Mouse (Mus musculus): ENCODE measurements around the gene Nfam1.

Gene Nfam1

GRCm38 (mm10) chr15:82992911-82993310, 40.2 kb downstream of the Nfam1 start:
- DNase-seq (ENCODE audit: low read depth, low spot score), result no peak

GRCm38 (mm10) chr15:82992079-82992783, 40.9 kb downstream of the Nfam1 start:
- no peak for DNase-seq (ENCODE audit: low read depth, low spot score)

- no peak for DNase-seq (ENCODE audit: low read depth, low spot score)
Measured at GRCm38 (mm10) chr15:82989190-82989704, 43.9 kb downstream of the Nfam1 start.

GRCm38 (mm10) chr15:82987732-82988112, 45.4 kb downstream of the Nfam1 start, which contains the start of gene Tcf20:
Gene Tcf20 (minus strand): TSS chr15:82987872.
- DNase-seq (ENCODE audit: low read depth, low spot score), result peak; percentile 84

- DNase-seq (ENCODE audit: low read depth, low spot score), result no peak
Measured at GRCm38 (mm10) chr15:82987014-82987731, 45.9 kb downstream of the Nfam1 start.

- no peak for DNase-seq (ENCODE audit: low read depth, low spot score)
Measured at GRCm38 (mm10) chr15:82984574-82984973, 48.5 kb downstream of the Nfam1 start.

GRCm38 (mm10) chr15:82984097-82984496, 49.0 kb downstream of the Nfam1 start:
- no peak for DNase-seq (ENCODE audit: low read depth, low spot score)

GRCm38 (mm10) chr15:82983416-82984026, 49.6 kb downstream of the Nfam1 start:
- no peak for DNase-seq (ENCODE audit: low read depth, low spot score)

- no peak for DNase-seq (ENCODE audit: low read depth, low spot score)
Measured at GRCm38 (mm10) chr15:82982724-82983415, 50.2 kb downstream of the Nfam1 start.

- DNase-seq (ENCODE audit: low read depth, low spot score), result no peak
Measured at GRCm38 (mm10) chr15:82981676-82982520, 51.2 kb downstream of the Nfam1 start.

- no peak for DNase-seq (ENCODE audit: low read depth, low spot score)
Measured at GRCm38 (mm10) chr15:82979531-82979930, 53.6 kb downstream of the Nfam1 start.

- no peak for DNase-seq (ENCODE audit: low read depth, low spot score)
Measured at GRCm38 (mm10) chr15:82974471-82974870, 58.6 kb downstream of the Nfam1 start.

GRCm38 (mm10) chr15:82969206-82969721, 63.8 kb downstream of the Nfam1 start:
- DNase-seq (ENCODE audit: low read depth, low spot score), result no peak

- no peak for DNase-seq (ENCODE audit: low read depth, low spot score)
Measured at GRCm38 (mm10) chr15:82968449-82968848, 64.7 kb downstream of the Nfam1 start.

GRCm38 (mm10) chr15:82967947-82968346, 65.2 kb downstream of the Nfam1 start:
- no peak for DNase-seq (ENCODE audit: low read depth, low spot score)

- no peak for DNase-seq (ENCODE audit: low read depth, low spot score)
Measured at GRCm38 (mm10) chr15:82964266-82964825, 68.8 kb downstream of the Nfam1 start.

- DNase-seq (ENCODE audit: low read depth, low spot score), result no peak
Measured at GRCm38 (mm10) chr15:82963556-82964156, 69.5 kb downstream of the Nfam1 start.

- no peak for DNase-seq (ENCODE audit: low read depth, low spot score)
Measured at GRCm38 (mm10) chr15:82963090-82963489, 70.0 kb downstream of the Nfam1 start.

- DNase-seq (ENCODE audit: low read depth, low spot score), result no peak
Measured at GRCm38 (mm10) chr15:82962536-82962935, 70.6 kb downstream of the Nfam1 start.

All from WW6 (cell line).